Mouse (Mus musculus) cortical plate, adult 2 months (tissue): Measurements from ENCODE around the gene Tmem175. TPM values are rescaled to one million over a fixed set of nuclear protein-coding genes. Genes with fewer than 3 reads are reported as not detected.
A peak's percentile ranks its signal among the peaks of the same experiment; 100 is the strongest.

Experiments used
- H3K27ac ChIP-seq: fragments of 200-500 bp; 2 replicates; pipeline ENCODE4 v1.5.1; 2012; ENCODE audit warnings: low read length, control low read depth, inconsistent platforms; ENCODE audit not compliant: insufficient read depth
- H3K4me1 ChIP-seq: fragments of 200-500 bp; 2 replicates; pipeline ENCODE4 v1.6.1; 2011; ENCODE audit warnings: low read length; ENCODE audit not compliant: control insufficient read depth, insufficient read depth
- H3K4me3 ChIP-seq: fragments of 200-500 bp; 2 replicates; pipeline ENCODE4 v1.5.1; 2011; ENCODE audit warnings: mild to moderate bottlenecking, low read length, control low read depth; ENCODE audit not compliant: insufficient read depth
- CTCF ChIP-seq: fragments of 200-500 bp; IDR thresholded peaks from 2 replicates; pipeline ENCODE4 v1.5.1; 2011; ENCODE audit warnings: mild to moderate bottlenecking, control low read depth, low read length; ENCODE audit not compliant: insufficient read depth; ENCODE audit errors: extremely low read depth
- POLR2A ChIP-seq: fragments of 200-500 bp; IDR thresholded peaks from 2 replicates; pipeline ENCODE4 v1.6.1; 2011; ENCODE audit warnings: mild to moderate bottlenecking, low read length, control low read depth; ENCODE audit not compliant: insufficient read depth; ENCODE audit errors: extremely low read depth
- polyA plus RNA-seq: library from polyadenylated mRNA; depleted of rRNA; stranded (reverse); fragments of >200 nt; gene quantifications from 2 replicates; pipeline ENCODE4 v1.2.3, GENCODE M21; 2012

Tmem175 gene
- polyA plus RNA-seq, 1 experiment = 62.8 TPM

GRCm38 (mm10) chr5:108636172-108636571 is 6.6 kb downstream of the Tmem175 start:
- TF ChIP-seq CTCF (no peak), POLR2A (no peak)
- no peak overlapping the region for H3K4me3 ChIP-seq
- H3K4me1 ChIP-seq = no peaks in the 10 kb centered on the region
- H3K27ac ChIP-seq = no peak overlapping the region

GRCm38 (mm10) chr5:108643674-108644073 is 14.1 kb downstream of the Tmem175 start:
- Histone ChIP-seq H3K4me1 (peaks cover 8% of the 10 kb centered on the region; the same call in 1 of the 2 replicates), H3K27ac (no peak overlapping the region), H3K4me3 (no peak overlapping the region)
- TF ChIP-seq POLR2A (no peak), CTCF (no peak)

- TF ChIP-seq CTCF (peak; percentile 19; the same call in 1 of the 2 replicates), POLR2A (0 out of 2 replicates have a peak, but pooled peaks have one; percentile 7)
- Histone ChIP-seq H3K4me1 (peaks cover 8% of the 10 kb centered on the region; the same call in 1 of the 2 replicates), H3K4me3 (no peak overlapping the region), H3K27ac (no peak overlapping the region)
Measured at GRCm38 (mm10) chr5:108645651-108646342, 16.2 kb downstream of the Tmem175 start.

- H3K27ac ChIP-seq = no peak overlapping the region
Measured at GRCm38 (mm10) chr5:108646343-108646660, 16.7 kb downstream of the Tmem175 start.

GRCm38 (mm10) chr5:108647311-108647710 is 17.7 kb downstream of the Tmem175 start:
- no peak overlapping the region for H3K27ac ChIP-seq
- TF ChIP-seq POLR2A (no peak), CTCF (no peak)
- H3K4me3 ChIP-seq = no peak overlapping the region

More at GRCm38 (mm10) chr5:108646343-108646660, 16.7 kb downstream of the Tmem175 start:
- peaks cover 8% of the 10 kb centered on the region; the same call in 1 of the 2 replicates for H3K4me1 ChIP-seq
- no peak overlapping the region for H3K4me3 ChIP-seq
- TF ChIP-seq CTCF (no peak), POLR2A (no peak)

GRCm38 (mm10) chr5:108647820-108648465 is 18.4 kb downstream of the Tmem175 start:
- H3K4me3 ChIP-seq = no peak overlapping the region
- no peak overlapping the region for H3K27ac ChIP-seq
- H3K4me1 ChIP-seq = peaks cover 8% of the 10 kb centered on the region; the same call in 1 of the 2 replicates
- TF ChIP-seq POLR2A (no peak), CTCF (no peak)

More at GRCm38 (mm10) chr5:108647311-108647710, 17.7 kb downstream of the Tmem175 start:
- peaks cover 8% of the 10 kb centered on the region; the same call in 1 of the 2 replicates for H3K4me1 ChIP-seq

- peaks cover 8% of the 10 kb centered on the region; the same call in 1 of the 2 replicates for H3K4me1 ChIP-seq
- no peak overlapping the region for H3K4me3 ChIP-seq
- TF ChIP-seq POLR2A = no peak
- no peak for TF ChIP-seq CTCF
- H3K27ac ChIP-seq = no peak overlapping the region
Measured at GRCm38 (mm10) chr5:108648937-108649576, 19.5 kb downstream of the Tmem175 start.

- TF ChIP-seq CTCF (no peak), POLR2A (no peak)
- H3K27ac ChIP-seq = no peak overlapping the region
- peaks cover 5% of the 10 kb centered on the region; the same call in 1 of the 2 replicates for H3K4me1 ChIP-seq
- no peak overlapping the region for H3K4me3 ChIP-seq
Measured at GRCm38 (mm10) chr5:108650341-108650740, 20.8 kb downstream of the Tmem175 start.

GRCm38 (mm10) chr5:108651136-108651720 is 21.7 kb downstream of the Tmem175 start:
- H3K4me3 ChIP-seq = no peak overlapping the region
- no peak for TF ChIP-seq CTCF
- no peak for TF ChIP-seq POLR2A
- H3K4me1 ChIP-seq = 0 out of 2 replicates have a peak, but pooled peaks cover under 1% of the 10 kb centered on the region
- no peak overlapping the region for H3K27ac ChIP-seq

GRCm38 (mm10) chr5:108651823-108652222 is 22.3 kb downstream of the Tmem175 start:
- Histone ChIP-seq H3K4me1 (no peaks in the 10 kb centered on the region), H3K27ac (no peak overlapping the region), H3K4me3 (no peak overlapping the region)
- TF ChIP-seq POLR2A (no peak), CTCF (peak; percentile 60; the same call in 1 of the 2 replicates)
